ENCODE assay signal across 8 mouse cellular contexts in the genomic region with DNA sequence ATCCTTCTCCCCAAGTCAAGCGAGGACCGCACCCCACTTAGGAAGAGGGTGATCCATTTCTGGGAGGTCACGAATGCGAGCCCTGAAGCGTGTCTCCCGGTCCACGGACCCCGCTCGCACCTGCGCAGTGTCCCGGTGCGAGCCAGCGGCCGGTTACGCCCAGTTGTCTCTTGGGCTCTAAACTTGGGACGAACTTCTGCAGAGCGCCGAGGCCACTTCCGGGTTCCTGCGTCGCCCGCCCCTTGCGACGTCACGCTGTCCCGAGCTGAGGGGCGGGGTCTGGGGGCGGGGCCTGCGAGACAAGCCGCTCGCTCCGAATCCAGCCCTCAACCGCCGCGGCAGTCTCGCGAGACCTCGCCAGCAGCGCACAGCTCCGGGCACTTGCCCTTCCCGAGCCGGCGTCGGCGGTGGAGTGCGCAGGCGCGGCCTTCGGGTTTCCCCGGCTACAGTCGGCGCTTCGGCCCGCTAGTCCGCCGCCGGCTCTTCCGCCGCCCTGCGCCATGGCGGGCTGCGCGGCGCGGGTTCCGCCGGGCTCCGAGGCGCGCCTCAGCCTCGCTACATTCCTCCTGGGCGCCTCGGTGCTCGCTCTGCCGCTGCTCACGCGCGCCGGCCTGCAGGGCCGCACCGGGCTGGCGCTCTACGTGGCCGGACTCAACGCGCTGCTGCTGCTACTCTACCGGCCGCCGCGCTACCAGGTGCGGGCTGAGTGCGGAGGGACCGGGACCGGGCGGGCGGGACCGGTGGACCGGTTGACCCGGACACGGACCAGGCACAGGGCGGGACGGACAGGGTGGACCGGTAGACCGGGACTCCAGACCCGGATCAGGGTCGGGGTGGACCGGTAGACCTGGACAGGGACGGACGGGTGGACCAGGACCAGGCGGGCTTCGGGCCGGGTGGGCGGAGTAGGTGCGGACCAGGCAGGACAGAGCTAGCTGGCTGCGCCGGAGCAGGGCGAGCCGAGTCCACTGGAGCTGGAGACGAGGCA. TPM values are rescaled to one million over a fixed set of nuclear protein-coding genes. Genes with fewer than 3 reads are reported as not detected.
A peak's percentile ranks its signal among the peaks of the same experiment; 100 is the strongest.
DNase-seq lines count a peak whose midpoint lies in the region; ATAC-seq and TF ChIP-seq lines count a peak whose summit lies in the region.

Icmt (plus strand) TSS at position 354 of the 988 bp plus-strand sequence.

- H3K27me3 ChIP-seq in hindbrain, embryonic 10.5 days (ENCODE audit: insufficient read depth, poor library complexity, severe bottlenecking): peaks cover 52% of the 10 kb centered on the region
- H3K27me3 ChIP-seq in lung, postnatal 0 days (replicated peaks; ENCODE audit: insufficient read depth, low read length): peaks cover 15% of the 10 kb centered on the region; the same call in 1 of the 2 replicates

- peak within 1 kb of the TSS; percentile 93 for H3K27ac ChIP-seq in hindbrain, embryonic 10.5 days
- H3K27ac ChIP-seq in lung, postnatal 0 days (ENCODE audit: low read length): peak within 1 kb of the TSS; percentile 87

- H3K4me1 ChIP-seq in hindbrain, embryonic 10.5 days (replicated peaks): peaks cover 68% of the 10 kb centered on the region
- peaks cover 10% of the 10 kb centered on the region; the same call in 1 of the 2 replicates for H3K4me1 ChIP-seq in lung, postnatal 0 days (ENCODE audit: insufficient read depth, low read depth, low read length)

- under 1% methylated on average over 119 of the region's 119 CpGs for WGBS in hindbrain, embryonic 10.5 days
- under 1% methylated on average over 103 of the region's 119 CpGs for WGBS in lung, postnatal 0 days

- no peaks in the 10 kb centered on the region for H3K9me3 ChIP-seq in hindbrain, embryonic 10.5 days
- H3K9me3 ChIP-seq in lung, postnatal 0 days (ENCODE audit: low read length): no peaks in the 10 kb centered on the region

- peak; percentile 99 for DNase-seq in MN1 (ENCODE audit: low spot score)
- DNase-seq in cerebellum, adult 9-10 months: peak; percentile 98
- peak; percentile 99 for DNase-seq in hindbrain, embryonic 10.5 days (ENCODE audit: low spot score)
- peak; percentile 99 for DNase-seq in layer of hippocampus, adult 9-11 months
- peak; percentile 99 for DNase-seq in lung, postnatal 0 days (ENCODE audit: low spot score)
- DNase-seq in ovary, postnatal 14 days (ENCODE audit: low spot score): peak; percentile 100
- DNase-seq in thymus, postnatal 14 days: peak; percentile 100

- ATAC-seq in frontal cortex, adult (ENCODE audit: low TSS enrichment): peak; percentile 93
- peak; percentile 96 for ATAC-seq in lung, postnatal 0 days

- TF ChIP-seq EP300 in lung, postnatal 0 days (IDR thresholded peaks at IDR 0.05): no peak

- H3K4me2 ChIP-seq in lung, postnatal 0 days (replicated peaks; ENCODE audit: low read depth, low read length): peak within 1 kb of the TSS; percentile 89

- H3K4me3 ChIP-seq in hindbrain, embryonic 10.5 days: peak within 1 kb of the TSS; percentile 98
- peak within 1 kb of the TSS; percentile 92 for H3K4me3 ChIP-seq in lung, postnatal 0 days (ENCODE audit: low read depth, low read length)

- no peak for TF ChIP-seq CTCF in lung, postnatal 0 days (IDR thresholded peaks at IDR 0.05)

- peaks cover 27% of the 10 kb centered on the region for H3K36me3 ChIP-seq in hindbrain, embryonic 10.5 days
- H3K36me3 ChIP-seq in lung, postnatal 0 days (ENCODE audit: insufficient read depth, low read length): no peaks in the 10 kb centered on the region

- H3K9ac ChIP-seq in lung, postnatal 0 days (replicated peaks; ENCODE audit: low read depth): peak within 1 kb of the TSS; percentile 96

RNA-seq across cellular contexts. Expression of gene Icmt, which starts in this region (rescaled TPM):
- polyA plus RNA-seq in hindbrain, embryonic 10.5 days (2016; fragmentation: Nextera tagmentation; extraction: Ambion mirVana): 22.3 and 29.1 TPM in 2 replicates
- 16.9 and 18.9 TPM in 2 replicates for polyA plus RNA-seq in lung, postnatal 0 days (2015; fragmentation: Nextera tagmentation; extraction: Ambion mirVana)

Comparison
In these comparisons a context has a peak if more than half of its experiments do, and no peak if none do; other contexts are left out.
1. Peak in every context shown above with its lines: DNase-seq, ATAC-seq, H3K4me3 ChIP-seq and H3K27ac ChIP-seq.